Mouse (Mus musculus) liver, adult 2 months (tissue): Measurements from ENCODE around the gene Uqcc2. TPM values are rescaled to one million over a fixed set of nuclear protein-coding genes. Genes with fewer than 3 reads are reported as not detected.

Experiments
- DNase-seq: peaks from one replicate; pipeline ENCODE4 v3.0.0-alpha.2; 2011; ENCODE audit warnings: low read depth, low spot score; ENCODE audit errors: extremely low read depth
- H3K27ac ChIP-seq: fragments of 200-500 bp; replicated peaks from 2 replicates; pipeline ENCODE4 v1.5.1; 2012; ENCODE audit warnings: low read depth, mild to moderate bottlenecking, control low read depth, inconsistent platforms, low read length; ENCODE audit not compliant: insufficient read depth
- H3K27me3 ChIP-seq: fragments of 200-500 bp; 2 replicates; pipeline ENCODE4 v1.6.1; 2012; ENCODE audit warnings: mild to moderate bottlenecking, moderate library complexity, low read length, inconsistent platforms; ENCODE audit not compliant: control insufficient read depth, insufficient read depth
- H3K36me3 ChIP-seq: fragments of 200-500 bp; 2 replicates; pipeline ENCODE4 v1.6.1; 2012; ENCODE audit warnings: low read length, inconsistent platforms; ENCODE audit not compliant: control insufficient read depth, insufficient read depth
- H3K4me1 ChIP-seq: fragments of 200-500 bp; 2 replicates; pipeline ENCODE4 v1.6.1; 2011; ENCODE audit warnings: low read length; ENCODE audit not compliant: control insufficient read depth, insufficient read depth
- H3K4me3 ChIP-seq: fragments of 200-500 bp; 2 replicates; pipeline ENCODE4 v1.5.1; 2011; ENCODE audit warnings: low read depth, mild to moderate bottlenecking, control low read depth, low read length, moderate library complexity; ENCODE audit not compliant: insufficient read depth
- H3K79me2 ChIP-seq: fragments of 200-500 bp; 2 replicates; pipeline ENCODE4 v1.6.1; 2012; ENCODE audit warnings: inconsistent platforms, mild to moderate bottlenecking, low read length, moderate library complexity; ENCODE audit not compliant: control insufficient read depth, insufficient read depth
- H3K9ac ChIP-seq: fragments of 200-500 bp; 2 replicates; pipeline ENCODE4 v1.6.1; 2012; ENCODE audit warnings: low read depth, mild to moderate bottlenecking, control low read depth, inconsistent platforms, low read length
- CTCF ChIP-seq: fragments of 200-500 bp; IDR thresholded peaks from 2 replicates; pipeline ENCODE4 v1.5.1; 2011; ENCODE audit warnings: low read depth, low read length, control low read depth
- POLR2A ChIP-seq: fragments of 200-500 bp; IDR thresholded peaks from 2 replicates; pipeline ENCODE4 v1.6.1; 2011; ENCODE audit warnings: low read length, control low read depth; ENCODE audit not compliant: insufficient read depth; ENCODE audit errors: extremely low read depth
- WGBS: fragments of 180-500 bp; shearing (Covaris S2); methylation state at CpG from one replicate; pipeline ENCODE4 v1.1.7; 2018; 5-methylcytosine and 5-hydroxymethylcytosine counted together
- polyA plus RNA-seq: library from polyadenylated mRNA; depleted of rRNA; stranded (reverse); fragments of >200 nt; gene quantifications from 2 replicates; pipeline ENCODE4 v1.2.3, GENCODE M21; 2012
- total RNA-seq: library from RNA; depleted of rRNA; stranded (reverse); fragments of >200 nt; gene quantifications from 2 replicates; pipeline ENCODE4 v1.2.3, GENCODE M21; 2014

The Uqcc2 gene
- total and polyA plus RNA-seq, 2 experiments = 78.9 to 135 TPM

DNA sequence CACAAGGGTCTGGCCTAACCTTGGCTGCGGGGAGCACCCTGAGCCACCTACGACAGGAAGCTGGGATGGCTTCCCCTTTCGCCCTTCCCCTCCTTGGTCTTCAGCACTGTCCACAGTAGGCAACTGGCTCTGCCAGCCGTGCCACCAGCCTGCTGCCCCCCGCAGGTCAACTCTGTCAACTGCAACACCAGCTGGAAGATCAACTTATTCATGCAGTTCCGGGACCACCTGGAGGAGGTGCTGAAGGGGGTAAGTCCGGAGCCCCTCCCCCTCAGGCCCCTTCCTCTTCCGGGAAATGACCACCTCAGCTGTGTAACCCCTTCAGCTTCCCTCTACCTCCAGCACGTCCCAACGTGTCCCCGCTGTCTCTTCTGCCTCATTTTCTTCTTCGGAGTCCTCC, 46.3 kb downstream of the Uqcc2 start:
- Histone ChIP-seq H3K79me2 (no peaks in the 10 kb centered on the region), H3K4me1 (no peaks in the 10 kb centered on the region; the same call in 1 of the 2 replicates), H3K27me3 (no peaks in the 10 kb centered on the region), H3K9ac (no peak overlapping the region), H3K36me3 (no peaks in the 10 kb centered on the region), H3K4me3 (no peak overlapping the region), H3K27ac (no peak overlapping the region)
- DNase-seq = no peak
- TF ChIP-seq CTCF = peak; percentile 68
- no peak for TF ChIP-seq POLR2A
- 68% methylated on average over 12 of the region's 12 CpGs for WGBS

DNA sequence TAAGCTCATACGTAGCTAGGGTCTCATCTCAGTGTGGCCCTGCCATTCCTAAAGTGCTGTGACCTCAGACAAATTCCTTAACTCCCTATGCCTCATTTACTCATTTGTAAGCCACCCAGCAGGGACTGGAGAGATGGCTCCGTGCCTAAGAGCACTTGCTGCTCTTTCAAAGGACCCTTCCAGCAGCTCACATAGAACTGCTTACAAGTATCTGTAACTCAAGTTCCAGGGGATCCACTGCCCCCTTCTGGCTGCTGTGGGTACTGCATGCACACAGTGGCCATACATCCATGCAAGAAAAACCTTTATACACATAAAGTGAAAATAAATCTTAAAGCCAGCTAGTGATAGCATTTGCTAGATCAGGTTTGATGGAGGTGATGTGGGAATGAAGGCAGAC, 48.0 kb downstream of the Uqcc2 start:
- Histone ChIP-seq H3K9ac (no peak overlapping the region), H3K4me1 (no peaks in the 10 kb centered on the region; the same call in 1 of the 2 replicates), H3K4me3 (no peak overlapping the region), H3K27me3 (no peaks in the 10 kb centered on the region), H3K27ac (no peak overlapping the region), H3K79me2 (no peaks in the 10 kb centered on the region), H3K36me3 (no peaks in the 10 kb centered on the region)
- DNase-seq = peak; percentile 8
- peak; percentile 71 for TF ChIP-seq CTCF
- no peak for TF ChIP-seq POLR2A
- 81% methylated on average over 2 of the region's 2 CpGs for WGBS

GRCm38 (mm10) chr17:27083601-27084000, 50.1 kb downstream of the Uqcc2 start:
- H3K9ac ChIP-seq = no peak overlapping the region
- 74% methylated on average over 9 of the region's 9 CpGs for WGBS

GRCm38 (mm10) chr17:27082796-27083195, 50.9 kb downstream of the Uqcc2 start:
- Histone ChIP-seq H3K79me2 (no peaks in the 10 kb centered on the region), H3K4me3 (no peak overlapping the region), H3K27ac (no peak overlapping the region), H3K9ac (no peak overlapping the region), H3K36me3 (no peaks in the 10 kb centered on the region), H3K27me3 (no peaks in the 10 kb centered on the region), H3K4me1 (no peaks in the 10 kb centered on the region; the same call in 1 of the 2 replicates)
- TF ChIP-seq CTCF = no peak
- no peak for TF ChIP-seq POLR2A
- no peak for DNase-seq
- 78% methylated on average over 8 of the region's 8 CpGs for WGBS

More at GRCm38 (mm10) chr17:27083601-27084000, 50.1 kb downstream of the Uqcc2 start:
- H3K27me3 ChIP-seq = no peaks in the 10 kb centered on the region
- no peaks in the 10 kb centered on the region for H3K79me2 ChIP-seq
- H3K4me1 ChIP-seq = no peaks in the 10 kb centered on the region; the same call in 1 of the 2 replicates
- no peaks in the 10 kb centered on the region for H3K36me3 ChIP-seq
- no peak overlapping the region for H3K4me3 ChIP-seq
- no peak overlapping the region for H3K27ac ChIP-seq
- DNase-seq = no peak
- TF ChIP-seq CTCF (no peak), POLR2A (no peak)

GRCm38 (mm10) chr17:27081868-27082267, 51.8 kb downstream of the Uqcc2 start:
- H3K27me3 ChIP-seq = no peaks in the 10 kb centered on the region
- TF ChIP-seq CTCF (no peak), POLR2A (no peak)
- no peaks in the 10 kb centered on the region for H3K36me3 ChIP-seq
- no peaks in the 10 kb centered on the region for H3K79me2 ChIP-seq
- no peaks in the 10 kb centered on the region; the same call in 1 of the 2 replicates for H3K4me1 ChIP-seq
- H3K9ac ChIP-seq = no peak overlapping the region
- WGBS = 45% methylated on average over 5 of the region's 5 CpGs
- H3K4me3 ChIP-seq = no peak overlapping the region
- DNase-seq = no peak
- no peak overlapping the region for H3K27ac ChIP-seq

GRCm38 (mm10) chr17:27078499-27078898, 55.2 kb downstream of the Uqcc2 start:
- H3K4me1 ChIP-seq = no peaks in the 10 kb centered on the region
- TF ChIP-seq CTCF = no peak
- TF ChIP-seq POLR2A = no peak
- no peak for DNase-seq
- WGBS = 80% methylated on average over 6 of the region's 6 CpGs
- no peaks in the 10 kb centered on the region for H3K36me3 ChIP-seq
- no peak overlapping the region for H3K9ac ChIP-seq
- no peaks in the 10 kb centered on the region for H3K27me3 ChIP-seq
- H3K27ac ChIP-seq = no peak overlapping the region
- H3K79me2 ChIP-seq = no peaks in the 10 kb centered on the region
- no peak overlapping the region for H3K4me3 ChIP-seq
